Mouse (Mus musculus): ENCODE data around the gene Asic2. TPM values are rescaled to one million over a fixed set of nuclear protein-coding genes. Genes with fewer than 3 reads are reported as not detected.

Asic2 gene
- polyA plus RNA-seq, 1 experiment from 2014 or later = 0.07 TPM

DNA sequence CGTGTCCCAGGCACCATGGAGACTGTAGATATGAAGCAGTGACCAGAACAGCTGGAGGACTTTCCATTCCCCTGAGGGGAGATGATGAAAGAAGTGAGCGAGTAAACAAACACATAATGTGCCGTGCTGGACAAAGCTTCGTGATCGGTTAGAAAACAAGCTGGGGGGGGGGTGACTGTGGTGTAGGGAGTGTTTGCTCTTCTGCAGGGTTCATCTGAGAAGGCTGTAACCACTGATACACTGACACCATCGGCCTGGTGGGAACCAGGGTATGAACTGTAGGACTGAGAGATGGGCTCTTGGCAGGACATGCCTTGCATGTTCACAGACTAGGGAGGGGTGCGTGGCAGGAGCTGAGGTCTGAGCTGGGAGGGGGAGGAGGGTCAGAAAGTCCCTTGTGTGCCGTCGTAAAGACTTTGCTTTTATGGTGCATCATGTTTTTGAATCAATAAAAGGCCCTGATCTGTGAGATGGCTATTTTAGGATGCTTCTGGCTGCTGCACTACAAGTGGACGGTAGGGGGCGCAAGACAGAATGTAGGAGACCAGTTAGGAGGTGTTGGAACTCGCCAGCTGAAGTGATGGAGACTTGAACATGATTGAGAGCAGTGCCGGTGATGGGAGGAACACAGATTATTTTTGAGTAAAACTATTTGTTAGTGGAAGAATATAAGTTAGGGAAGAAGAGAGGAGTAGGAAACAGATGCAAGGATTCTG, 728.1 kb downstream of the Asic2 start:
- H3K36me3 ChIP-seq = no peaks in the 10 kb centered on the region
- no peaks in the 10 kb centered on the region for H3K4me1 ChIP-seq
- WGBS = 45% methylated on average over 13 of the region's 13 CpGs
- no peak overlapping the region for H3K4me3 ChIP-seq
- no peak for ATAC-seq (ENCODE audit: extremely low read depth, insufficient number of reproducible peaks, low FRiP score, low TSS enrichment)
- no peak overlapping the region for H3K4me2 ChIP-seq
- no peak overlapping the region for H3K27ac ChIP-seq (replicated peaks)
- no peak overlapping the region for H3K9ac ChIP-seq
- H3K27me3 ChIP-seq (replicated peaks) = no peaks in the 10 kb centered on the region
- no peaks in the 10 kb centered on the region for H3K9me3 ChIP-seq

- Histone ChIP-seq H3K9ac (no peak overlapping the region), H3K36me3 (no peaks in the 10 kb centered on the region), H3K27ac (replicated peaks) (no peak overlapping the region), H3K4me1 (no peaks in the 10 kb centered on the region), H3K4me3 (no peak overlapping the region), H3K4me2 (no peak overlapping the region), H3K9me3 (no peaks in the 10 kb centered on the region), H3K27me3 (replicated peaks) (no peaks in the 10 kb centered on the region)
- 57% methylated on average over 2 of the region's 2 CpGs for WGBS
- no peak for ATAC-seq (ENCODE audit: extremely low read depth, insufficient number of reproducible peaks, low FRiP score, low TSS enrichment)
Observed at GRCm38 (mm10) chr11:81239091-81239490, 729.2 kb downstream of the Asic2 start.

DNA sequence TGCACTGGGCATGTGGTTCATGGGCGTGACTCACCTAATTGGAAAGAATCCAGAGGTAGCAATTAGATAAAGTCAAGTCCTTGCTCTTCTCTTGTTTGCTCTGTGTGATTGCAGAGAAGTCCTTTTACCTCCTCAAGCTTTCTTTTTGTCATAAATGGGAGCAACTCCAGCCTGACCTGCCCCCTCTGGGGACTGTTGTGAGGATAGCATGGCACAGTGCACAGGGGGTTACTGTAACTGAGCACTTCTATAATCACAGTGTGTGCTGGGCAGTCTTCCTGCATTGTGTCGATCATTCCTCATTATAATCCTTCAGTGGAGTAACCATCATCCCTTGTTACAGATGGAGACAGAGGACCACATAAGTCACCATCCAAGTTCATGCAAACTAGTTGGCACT, 732.2 kb downstream of the Asic2 start:
- no peak overlapping the region for H3K4me3 ChIP-seq
- WGBS = 60% methylated on average over 2 of the region's 2 CpGs
- H3K27ac ChIP-seq (replicated peaks) = no peak overlapping the region
- ATAC-seq (ENCODE audit: extremely low read depth, insufficient number of reproducible peaks, low FRiP score, low TSS enrichment) = no peak
- no peak overlapping the region for H3K9ac ChIP-seq
- no peak overlapping the region for H3K4me2 ChIP-seq
- H3K9me3 ChIP-seq = no peaks in the 10 kb centered on the region
- no peaks in the 10 kb centered on the region for H3K27me3 ChIP-seq (replicated peaks)
- H3K36me3 ChIP-seq = no peaks in the 10 kb centered on the region
- no peaks in the 10 kb centered on the region for H3K4me1 ChIP-seq

DNA sequence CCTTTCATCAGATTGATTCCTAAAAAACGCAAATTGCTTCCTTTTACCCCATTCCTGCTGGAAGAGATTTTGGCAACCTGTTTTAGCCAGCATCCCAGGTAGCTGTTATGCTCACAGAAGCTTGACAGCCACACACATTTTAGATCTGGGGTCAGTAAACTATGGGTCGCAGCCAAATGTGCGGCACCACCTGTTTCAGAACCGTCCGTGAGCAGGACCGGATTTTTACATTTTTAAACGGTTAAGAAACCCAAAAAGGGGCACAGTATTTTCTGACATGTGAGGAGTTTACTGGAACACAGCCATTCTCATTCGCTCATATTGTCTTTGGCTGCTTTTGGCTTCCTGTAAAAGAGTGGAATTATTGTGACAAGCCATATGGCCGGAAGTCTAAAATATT, 744.9 kb downstream of the Asic2 start:
- Histone ChIP-seq H3K27me3 (replicated peaks) (no peaks in the 10 kb centered on the region), H3K9me3 (no peaks in the 10 kb centered on the region), H3K4me3 (no peak overlapping the region), H3K36me3 (no peaks in the 10 kb centered on the region), H3K27ac (replicated peaks) (no peak overlapping the region), H3K9ac (no peak overlapping the region), H3K4me2 (no peak overlapping the region), H3K4me1 (no peaks in the 10 kb centered on the region)
- 68% methylated on average over 9 of the region's 9 CpGs for WGBS
- no peak for ATAC-seq (ENCODE audit: extremely low read depth, insufficient number of reproducible peaks, low FRiP score, low TSS enrichment)

GRCm38 (mm10) chr11:81220786-81221185, 747.5 kb downstream of the Asic2 start:
- no peaks in the 10 kb centered on the region for H3K9me3 ChIP-seq
- no peak for ATAC-seq (ENCODE audit: extremely low read depth, insufficient number of reproducible peaks, low FRiP score, low TSS enrichment)
- 79% methylated on average over 4 of the region's 4 CpGs for WGBS
- no peaks in the 10 kb centered on the region for H3K4me1 ChIP-seq
- no peak overlapping the region for H3K4me2 ChIP-seq
- no peaks in the 10 kb centered on the region for H3K36me3 ChIP-seq
- H3K27me3 ChIP-seq (replicated peaks) = no peaks in the 10 kb centered on the region
- no peak overlapping the region for H3K4me3 ChIP-seq
- no peak overlapping the region for H3K27ac ChIP-seq (replicated peaks)
- H3K9ac ChIP-seq = no peak overlapping the region

DNA sequence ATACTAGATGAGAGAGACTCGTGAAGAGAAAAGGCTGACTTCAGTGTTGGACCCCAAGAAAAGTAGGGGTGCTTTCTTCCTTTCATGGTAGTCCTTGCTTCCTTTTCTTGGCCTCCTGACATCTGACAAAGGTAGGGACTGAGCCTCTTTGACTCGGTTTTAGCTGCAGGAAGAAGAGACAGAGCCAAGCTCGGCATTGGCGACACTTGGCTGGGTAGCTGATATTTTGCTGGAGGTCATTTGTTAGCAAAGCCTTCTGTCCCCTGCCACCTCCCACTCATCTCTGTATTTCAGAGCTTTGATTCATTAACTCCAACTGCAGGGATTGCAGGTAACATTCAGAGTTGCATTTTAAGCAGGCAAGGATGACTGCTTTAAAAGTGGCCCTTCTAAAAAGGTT, 762.8 kb downstream of the Asic2 start:
- Histone ChIP-seq H3K4me3 (no peak overlapping the region), H3K36me3 (no peaks in the 10 kb centered on the region), H3K9me3 (no peaks in the 10 kb centered on the region), H3K27me3 (replicated peaks) (no peaks in the 10 kb centered on the region), H3K9ac (no peak overlapping the region), H3K4me2 (no peak overlapping the region), H3K27ac (replicated peaks) (no peak overlapping the region), H3K4me1 (no peaks in the 10 kb centered on the region)
- no peak for ATAC-seq (ENCODE audit: extremely low read depth, insufficient number of reproducible peaks, low FRiP score, low TSS enrichment)
- WGBS = 39% methylated on average over 4 of the region's 4 CpGs

GRCm38 (mm10) chr11:81202578-81202977, 765.7 kb downstream of the Asic2 start:
- 52% methylated on average over 5 of the region's 5 CpGs for WGBS
- H3K4me2 ChIP-seq = no peak overlapping the region
- no peaks in the 10 kb centered on the region for H3K9me3 ChIP-seq

DNA sequence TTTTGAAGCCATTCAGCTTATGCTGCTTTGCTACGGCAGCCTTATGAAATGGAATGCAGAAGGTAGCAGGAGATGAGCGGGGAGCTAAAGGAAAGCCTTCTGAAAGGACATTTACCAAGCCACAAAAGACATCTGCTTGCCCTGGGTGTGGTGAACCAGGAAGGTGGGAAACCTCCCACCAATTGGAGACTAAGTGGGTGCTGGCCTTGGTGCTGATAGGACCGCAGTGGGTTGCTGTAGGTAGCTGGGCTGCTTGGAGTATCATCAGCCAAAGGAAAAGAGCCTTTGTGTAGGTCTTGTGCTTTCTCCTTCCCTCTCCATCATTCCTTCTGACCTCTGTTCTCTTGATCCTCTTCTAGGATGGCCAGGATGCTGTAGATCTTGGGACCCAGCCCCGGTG, 774.4 kb downstream of the Asic2 start:
- H3K4me2 ChIP-seq = no peak overlapping the region
- 46% methylated on average over 4 of the region's 4 CpGs for WGBS
- H3K4me1 ChIP-seq = no peaks in the 10 kb centered on the region
- no peaks in the 10 kb centered on the region; the same call in 1 of the 2 replicates for H3K27me3 ChIP-seq (replicated peaks)
- no peak overlapping the region for H3K9ac ChIP-seq
- no peak overlapping the region for H3K27ac ChIP-seq (replicated peaks)
- no peaks in the 10 kb centered on the region for H3K9me3 ChIP-seq
- H3K4me3 ChIP-seq = no peak overlapping the region
- no peak for ATAC-seq (ENCODE audit: extremely low read depth, insufficient number of reproducible peaks, low FRiP score, low TSS enrichment)
- H3K36me3 ChIP-seq = no peaks in the 10 kb centered on the region

More at GRCm38 (mm10) chr11:81202578-81202977, 765.7 kb downstream of the Asic2 start:
- ATAC-seq (ENCODE audit: extremely low read depth, insufficient number of reproducible peaks, low FRiP score, low TSS enrichment) = no peak
- Histone ChIP-seq H3K9ac (no peak overlapping the region), H3K4me3 (no peak overlapping the region), H3K27me3 (replicated peaks) (no peaks in the 10 kb centered on the region), H3K27ac (replicated peaks) (no peak overlapping the region), H3K4me1 (no peaks in the 10 kb centered on the region), H3K36me3 (no peaks in the 10 kb centered on the region)

DNA sequence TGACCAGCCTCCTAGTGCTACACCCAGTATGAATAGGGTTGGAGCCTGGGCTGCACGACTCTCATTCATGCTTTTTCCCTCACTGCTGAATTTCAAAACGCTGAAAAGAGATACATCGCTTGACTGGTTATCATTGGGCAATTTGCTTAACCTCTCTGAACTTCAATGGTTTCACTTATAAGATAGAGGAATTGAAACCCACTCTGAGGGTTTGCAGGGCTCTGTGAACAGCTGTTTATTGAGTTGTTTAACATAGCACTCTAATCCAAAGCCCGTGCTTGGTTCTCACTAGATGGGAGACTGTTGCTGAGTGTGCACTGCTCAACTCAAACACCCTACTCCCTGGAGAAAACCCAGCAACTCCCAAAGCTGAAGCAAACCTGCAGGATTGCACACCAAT, 776.1 kb downstream of the Asic2 start:
- 68% methylated on average over 4 of the region's 4 CpGs for WGBS
- Histone ChIP-seq H3K4me3 (no peak overlapping the region), H3K27ac (replicated peaks) (no peak overlapping the region), H3K36me3 (no peaks in the 10 kb centered on the region), H3K4me1 (no peaks in the 10 kb centered on the region), H3K9ac (no peak overlapping the region), H3K9me3 (no peaks in the 10 kb centered on the region), H3K27me3 (replicated peaks) (no peaks in the 10 kb centered on the region; the same call in 1 of the 2 replicates), H3K4me2 (no peak overlapping the region)
- no peak for ATAC-seq (ENCODE audit: extremely low read depth, insufficient number of reproducible peaks, low FRiP score, low TSS enrichment)

DNA sequence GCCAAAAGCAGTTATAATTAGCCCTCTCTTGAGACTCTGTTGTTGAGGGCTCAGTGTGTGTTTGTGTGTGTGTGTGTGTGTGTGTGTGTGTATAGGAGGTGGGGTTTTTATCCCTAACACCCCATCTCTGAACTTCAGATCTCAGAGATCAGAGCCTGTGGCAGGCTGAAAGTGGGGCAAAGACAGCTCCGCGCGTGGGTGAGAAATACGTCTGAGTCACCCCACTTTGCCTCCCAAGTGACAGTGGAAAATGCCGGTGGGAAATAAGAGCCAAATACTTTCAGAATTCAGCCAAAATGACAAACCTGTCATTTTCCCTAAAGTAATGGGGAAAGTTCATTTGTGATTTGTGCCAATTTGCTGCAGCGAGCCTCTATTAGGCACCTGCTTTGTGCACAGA, 779.2 kb downstream of the Asic2 start:
- WGBS = 89% methylated on average over 6 of the region's 6 CpGs

DNA sequence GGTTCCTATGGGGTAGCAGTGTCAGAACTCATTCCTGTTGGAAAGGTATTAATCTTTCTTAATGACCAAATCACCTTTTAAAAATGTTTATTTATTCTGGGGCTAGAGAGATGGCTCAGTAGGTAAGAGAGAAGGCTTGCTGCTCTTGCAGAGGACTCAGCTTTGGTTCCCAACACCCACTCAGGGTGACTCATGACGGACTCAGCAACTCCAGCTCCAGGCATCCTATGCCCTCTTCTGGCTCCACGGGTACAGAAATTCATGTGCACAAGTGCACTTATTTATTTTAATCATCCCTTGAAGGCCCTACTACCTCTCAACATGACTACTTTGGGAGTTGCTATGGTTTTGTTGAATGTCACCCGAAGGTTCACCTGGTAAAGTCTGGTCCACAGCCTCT, 780.4 kb downstream of the Asic2 start:
- no peak overlapping the region for H3K9ac ChIP-seq
- no peak overlapping the region for H3K4me3 ChIP-seq
- no peaks in the 10 kb centered on the region for H3K4me1 ChIP-seq
- H3K36me3 ChIP-seq = no peaks in the 10 kb centered on the region
- no peak overlapping the region for H3K4me2 ChIP-seq
- no peaks in the 10 kb centered on the region for H3K27me3 ChIP-seq (replicated peaks)
- WGBS = 72% methylated on average over 3 of the region's 3 CpGs
- ATAC-seq (ENCODE audit: extremely low read depth, insufficient number of reproducible peaks, low FRiP score, low TSS enrichment) = no peak
- no peak overlapping the region for H3K27ac ChIP-seq (replicated peaks)
- no peaks in the 10 kb centered on the region for H3K9me3 ChIP-seq

More for the DNA sequence above, 779.2 kb downstream of the Asic2 start:
- Histone ChIP-seq H3K9ac (no peak overlapping the region), H3K4me1 (no peaks in the 10 kb centered on the region), H3K9me3 (no peaks in the 10 kb centered on the region), H3K36me3 (no peaks in the 10 kb centered on the region), H3K27me3 (replicated peaks) (no peaks in the 10 kb centered on the region), H3K4me3 (no peak overlapping the region), H3K4me2 (no peak overlapping the region), H3K27ac (replicated peaks) (no peak overlapping the region)
- no peak for ATAC-seq (ENCODE audit: extremely low read depth, insufficient number of reproducible peaks, low FRiP score, low TSS enrichment)

GRCm38 (mm10) chr11:81184721-81185120, 783.5 kb downstream of the Asic2 start:
- Histone ChIP-seq H3K4me2 (no peak overlapping the region), H3K4me3 (no peak overlapping the region), H3K9ac (no peak overlapping the region), H3K4me1 (no peaks in the 10 kb centered on the region), H3K9me3 (no peaks in the 10 kb centered on the region), H3K27me3 (replicated peaks) (no peaks in the 10 kb centered on the region), H3K27ac (replicated peaks) (no peak overlapping the region), H3K36me3 (no peaks in the 10 kb centered on the region)
- WGBS = 68% methylated on average over 7 of the region's 7 CpGs
- ATAC-seq (ENCODE audit: extremely low read depth, insufficient number of reproducible peaks, low FRiP score, low TSS enrichment) = no peak

Measured in heart, embryonic 13.5 days (tissue).